Mouse (Mus musculus) stomach, embryonic 16.5 days (tissue): ENCODE data around the gene Wtap. TPM values are rescaled to one million over a fixed set of nuclear protein-coding genes. Genes with fewer than 3 reads are reported as not detected.
"Not testable (repeated sequence)": the region's sequence is repeated elsewhere in the genome, so short reads cannot be mapped to it uniquely, and the experiment has no call there.

Experiments
- ATAC-seq: fragments of 200-750 bp; cut with Nextera tagmentation; 2 replicates; pipeline ENCODE4 v1.8.0; 2017; ENCODE audit warnings: moderate number of reproducible peaks, moderate TSS enrichment; ENCODE audit not compliant: insufficient read depth, low FRiP score
- H3K27ac ChIP-seq: fragments of 300-500 bp; sonication (generic); 2 replicates; pipeline ENCODE4 v1.5.1; 2014; ENCODE audit warnings: low read length
- H3K27me3 ChIP-seq: fragments of 300-500 bp; sonication (generic); 2 replicates; pipeline ENCODE4 v1.6.1; 2014; ENCODE audit warnings: low read length, control low read depth, mixed read lengths; ENCODE audit not compliant: control insufficient read depth, insufficient read depth
- H3K36me3 ChIP-seq: fragments of 300-500 bp; sonication (generic); 2 replicates; pipeline ENCODE4 v1.6.1; 2014; ENCODE audit warnings: low read length; ENCODE audit not compliant: control insufficient read depth, insufficient read depth
- H3K4me1 ChIP-seq: fragments of 300-500 bp; sonication (generic); 2 replicates; pipeline ENCODE4 v1.6.1; 2014; ENCODE audit warnings: low read length, control low read depth, mixed read lengths; ENCODE audit not compliant: control insufficient read depth, insufficient read depth
- H3K4me2 ChIP-seq: fragments of 300-500 bp; sonication (generic); 2 replicates; pipeline ENCODE4 v1.6.1; 2014; ENCODE audit warnings: low read depth, low read length, mixed read lengths
- H3K4me3 ChIP-seq: fragments of 300-500 bp; sonication (generic); replicated peaks from 2 replicates; pipeline ENCODE4 v1.5.1; 2014; ENCODE audit warnings: mild to moderate bottlenecking, low read length
- H3K9ac ChIP-seq: fragments of 300-500 bp; sonication (generic); 2 replicates; pipeline ENCODE4 v1.6.1; 2014; ENCODE audit warnings: low read length
- H3K9me3 ChIP-seq: fragments of 300-500 bp; sonication (generic); replicated peaks from 2 replicates; pipeline ENCODE4 v1.6.1; 2016; ENCODE audit warnings: low read length, control low read depth; ENCODE audit not compliant: control insufficient read depth
- WGBS: fragments of 180-500 bp; shearing (Covaris S2); extraction: QIAGEN DNeasy Blood & Tissue Kit; methylation state at CpG from one replicate; pipeline ENCODE4 v1.1.7; 2014; 5-methylcytosine and 5-hydroxymethylcytosine counted together
- polyA plus RNA-seq: library from polyadenylated mRNA; unstranded; fragments of >200 nt; fragmentation: Nextera tagmentation; extraction: Ambion mirVana; gene quantifications from 2 replicates; pipeline ENCODE4 v1.2.1, GENCODE M21; 2015

Gene Wtap
- polyA plus RNA-seq, 1 experiment from 2014 or later: 101 TPM

DNA sequence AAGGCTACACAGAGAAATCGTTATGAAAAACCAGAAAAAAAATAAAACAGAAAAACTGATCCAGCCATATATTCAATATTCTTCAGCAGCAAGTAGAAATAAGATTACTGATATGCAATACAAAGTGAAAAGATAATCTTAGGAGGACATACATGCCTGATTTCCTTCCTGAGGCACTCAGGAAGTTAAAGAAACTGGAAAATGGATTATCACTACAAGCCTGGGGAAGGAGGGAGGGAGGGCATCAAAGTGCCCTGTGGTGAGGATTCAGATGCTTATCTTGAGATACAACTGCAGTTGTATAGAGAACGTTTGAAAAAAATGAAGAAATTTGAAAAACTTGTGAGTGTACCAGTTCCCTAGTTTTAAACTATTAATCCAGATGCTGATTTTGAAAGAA is 10.0 kb downstream of the Wtap start:
- ATAC-seq: no peak
- no peak overlapping the region for H3K9ac ChIP-seq
- peaks cover 3% of the 10 kb centered on the region; the same call in 1 of the 2 replicates for H3K4me1 ChIP-seq
- no peak overlapping the region for H3K4me3 ChIP-seq
- no peak overlapping the region for H3K4me2 ChIP-seq
- H3K27me3 ChIP-seq: no peaks in the 10 kb centered on the region
- no peak overlapping the region for H3K27ac ChIP-seq
- no peaks in the 10 kb centered on the region for H3K9me3 ChIP-seq
- WGBS: 77% methylated on average over 2 of the region's 2 CpGs
- H3K36me3 ChIP-seq: peaks cover 9% of the 10 kb centered on the region

DNA sequence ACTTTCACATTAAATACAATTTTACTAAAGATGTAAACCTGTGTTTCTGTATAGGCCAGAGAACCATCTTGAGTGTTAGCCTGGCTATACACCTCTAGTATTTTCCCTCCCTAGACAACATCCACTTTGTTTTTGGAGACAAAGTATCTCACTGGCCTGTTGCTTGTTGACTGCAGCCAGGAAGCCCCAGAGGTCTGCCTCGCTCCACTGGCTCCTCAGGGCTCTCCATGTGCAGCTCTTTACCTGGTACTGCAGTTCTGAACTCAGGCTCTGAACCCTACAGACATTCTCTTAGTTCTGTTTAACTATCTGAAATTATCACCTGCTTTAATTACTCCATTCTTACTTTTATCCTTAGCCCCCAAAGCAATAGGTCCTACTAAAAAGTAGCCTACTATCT is 15.4 kb downstream of the Wtap start:
- Histone ChIP-seq H3K36me3 (peaks cover 12% of the 10 kb centered on the region), H3K27ac (no peak overlapping the region), H3K9ac (no peak overlapping the region), H3K4me1 (no peaks in the 10 kb centered on the region), H3K9me3 (no peaks in the 10 kb centered on the region), H3K4me3 (no peak overlapping the region), H3K27me3 (no peaks in the 10 kb centered on the region), H3K4me2 (no peak overlapping the region)
- 100% methylated on average over 1 of the region's 1 CpGs for WGBS
- ATAC-seq: no peak

DNA sequence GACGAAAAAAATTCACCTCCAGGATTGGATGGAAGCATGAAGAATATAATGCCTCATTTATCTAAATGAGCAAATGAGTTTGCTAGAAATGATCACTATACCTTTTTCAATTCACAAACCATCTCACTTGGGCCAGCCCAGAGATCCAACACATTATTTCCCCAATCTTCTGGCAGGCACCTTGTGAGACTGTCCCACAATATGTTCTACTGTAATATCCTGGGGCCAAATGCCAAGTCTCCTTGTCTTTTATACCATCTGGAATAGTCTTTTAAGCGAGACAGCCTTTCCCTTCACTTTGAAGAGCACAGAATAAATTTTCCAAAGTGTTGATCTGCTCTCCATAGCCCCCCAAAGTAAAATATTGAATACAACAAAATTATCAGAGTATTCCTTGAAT is 20.1 kb downstream of the Wtap start:
- Histone ChIP-seq H3K9ac (no peak overlapping the region), H3K4me3 (no peak overlapping the region), H3K9me3 (no peaks in the 10 kb centered on the region), H3K4me2 (no peak overlapping the region), H3K27ac (no peak overlapping the region), H3K4me1 (no peaks in the 10 kb centered on the region), H3K36me3 (peaks cover 6% of the 10 kb centered on the region; the same call in 1 of the 2 replicates), H3K27me3 (no peaks in the 10 kb centered on the region)
- WGBS: 87% methylated on average over 2 of the region's 2 CpGs
- no peak for ATAC-seq

DNA sequence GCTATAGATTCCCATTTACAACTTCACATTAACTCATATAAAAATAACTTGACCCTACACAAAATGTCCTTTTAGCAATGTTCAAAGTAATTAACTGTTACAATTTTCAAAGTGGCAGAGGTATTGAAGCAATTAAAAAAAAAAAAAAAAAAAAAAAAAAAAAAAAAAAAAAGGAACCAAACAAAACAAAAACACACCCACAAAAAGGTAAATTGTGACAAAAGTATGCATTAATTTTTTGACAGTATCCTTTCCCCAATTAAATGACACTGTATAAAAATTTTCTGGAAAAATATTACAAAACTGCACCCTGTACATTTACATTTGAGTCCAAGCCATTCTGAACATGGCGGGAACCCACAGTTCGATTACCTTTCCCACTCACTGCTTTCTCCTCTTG is 26.8 kb downstream of the Wtap start:
- no peak overlapping the region for H3K27ac ChIP-seq
- WGBS: 91% methylated on average over 2 of the region's 2 CpGs
- peaks cover 7% of the 10 kb centered on the region; the same call in 1 of the 2 replicates for H3K36me3 ChIP-seq
- no peak for ATAC-seq
- no peaks in the 10 kb centered on the region for H3K27me3 ChIP-seq
- H3K4me3 ChIP-seq: no peak overlapping the region
- no peaks in the 10 kb centered on the region for H3K4me1 ChIP-seq
- H3K4me2 ChIP-seq: no peak overlapping the region
- no peaks in the 10 kb centered on the region for H3K9me3 ChIP-seq
- no peak overlapping the region for H3K9ac ChIP-seq

DNA sequence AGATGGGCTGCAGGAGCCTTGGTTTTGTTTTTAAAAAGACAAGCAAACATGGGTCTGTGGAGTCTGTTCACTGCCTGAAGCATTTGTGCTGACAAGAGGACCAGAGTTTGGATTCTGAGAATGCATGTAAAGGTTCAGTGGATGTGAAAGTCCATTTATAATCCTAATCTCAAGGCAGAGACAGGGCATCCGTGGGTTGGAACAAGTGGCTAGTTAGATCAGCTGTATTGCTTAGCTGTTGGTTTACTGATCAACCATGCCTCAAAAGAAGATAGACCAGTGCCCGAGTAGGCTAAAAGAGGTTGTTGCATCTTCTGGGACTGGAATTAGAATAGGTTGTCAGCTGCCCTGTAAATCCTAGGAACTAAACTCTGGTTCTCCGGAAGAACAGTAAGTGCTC is 30.5 kb downstream of the Wtap start:
- H3K4me1 ChIP-seq: peaks cover 5% of the 10 kb centered on the region
- H3K36me3 ChIP-seq: 0 out of 2 replicates have a peak, but pooled peaks cover 6% of the 10 kb centered on the region
- H3K27ac ChIP-seq: no peak overlapping the region
- no peaks in the 10 kb centered on the region for H3K27me3 ChIP-seq
- ATAC-seq: no peak
- no peaks in the 10 kb centered on the region for H3K9me3 ChIP-seq
- WGBS: 67% methylated on average over 3 of the region's 3 CpGs
- H3K4me3 ChIP-seq: no peak overlapping the region
- H3K9ac ChIP-seq: no peak overlapping the region
- no peak overlapping the region for H3K4me2 ChIP-seq

DNA sequence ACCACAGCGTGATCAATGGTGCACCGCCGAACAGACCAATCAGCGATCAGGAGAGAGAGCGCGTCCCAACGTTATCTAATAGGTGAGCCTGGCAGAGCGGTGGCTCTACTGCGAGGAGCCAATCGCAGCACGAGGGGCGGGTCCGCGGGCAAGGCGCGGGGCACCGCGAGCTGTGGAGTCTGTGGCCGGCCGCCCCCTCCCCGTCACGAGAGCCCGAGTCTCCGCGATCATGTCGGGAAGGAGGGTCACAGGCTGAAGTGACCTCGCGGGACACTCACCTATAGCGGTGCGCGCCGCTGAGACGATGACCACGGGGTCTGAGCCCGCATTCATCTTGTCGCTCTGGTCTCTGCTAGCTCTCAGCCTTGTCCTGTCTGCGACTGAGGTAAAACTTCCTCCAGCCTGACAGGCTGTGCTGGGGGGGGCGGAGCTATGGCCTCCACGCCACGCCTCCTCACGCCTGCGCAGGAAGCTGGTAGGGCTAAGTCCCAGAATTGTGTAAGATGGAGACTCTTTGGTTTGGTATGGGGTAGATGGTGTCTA is 33.6 kb downstream of the Wtap start, which contains the start of gene Acat2:
Gene Acat2 (minus strand): TSS at position 417 of the 543 bp plus-strand sequence.
- under 1% methylated on average over 42 of the region's 42 CpGs for WGBS
- Histone ChIP-seq H3K9ac (peak within 1 kb of the TSS; percentile 79), H3K27ac (peak within 1 kb of the TSS; percentile 88), H3K4me1 (peaks cover 5% of the 10 kb centered on the region), H3K27me3 (no peaks in the 10 kb centered on the region), H3K9me3 (no peaks in the 10 kb centered on the region), H3K36me3 (peaks cover 3% of the 10 kb centered on the region; the same call in 1 of the 2 replicates), H3K4me3 (peak within 1 kb of the TSS; percentile 77), H3K4me2 (peak within 1 kb of the TSS; percentile 94)
- peak; percentile 99 for ATAC-seq

DNA sequence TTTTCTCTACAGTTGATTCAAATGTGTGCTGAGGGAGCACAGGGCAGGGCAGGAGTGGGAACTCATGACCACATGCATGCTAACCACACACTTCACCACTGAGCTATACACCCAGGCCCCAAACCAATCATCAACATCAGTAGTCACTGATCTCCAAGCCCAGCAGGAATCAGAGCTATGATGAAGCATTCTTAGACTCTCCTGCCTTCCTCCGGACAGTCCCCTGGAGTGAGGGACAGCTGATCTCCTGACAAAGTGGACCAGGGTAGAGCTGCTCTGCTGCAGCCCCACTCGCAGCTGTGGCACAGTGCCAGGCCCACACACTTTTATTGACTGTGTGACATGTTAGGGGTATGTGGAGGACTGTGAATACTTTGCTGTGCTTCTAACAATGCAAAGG is 34.6 kb downstream of the Wtap start:
- not testable (repeated sequence) for H3K36me3 ChIP-seq, H3K9me3 ChIP-seq, H3K27ac ChIP-seq, H3K27me3 ChIP-seq, H3K4me1 ChIP-seq, ATAC-seq, H3K9ac ChIP-seq
- H3K4me3 ChIP-seq: 0 out of 2 replicates have a peak overlapping the region, but pooled peaks have one; percentile 14
- H3K4me2 ChIP-seq: 0 out of 2 replicates have a peak overlapping the region, but pooled peaks have one; percentile 24
- 33% methylated on average over 1 of the region's 2 CpGs for WGBS

DNA sequence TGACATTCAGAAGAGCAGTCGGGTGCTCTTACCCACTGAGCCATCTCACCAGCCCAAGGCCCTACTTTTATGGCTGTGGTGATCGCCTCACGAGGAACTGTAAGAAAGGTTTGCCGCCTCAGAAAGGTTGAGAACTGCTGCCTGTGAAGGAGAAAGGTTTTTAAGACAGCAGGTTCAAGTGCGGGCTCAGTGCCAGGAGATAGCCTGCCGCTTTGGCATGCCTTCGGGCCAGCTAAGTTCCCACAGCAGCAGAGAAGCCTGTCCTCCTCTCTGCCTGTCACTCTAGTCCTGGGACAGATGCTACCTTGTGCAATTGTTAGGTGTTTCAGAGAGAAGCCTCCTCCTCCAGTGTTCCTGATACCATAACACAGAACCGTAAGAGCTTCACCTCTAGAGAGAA is 37.3 kb downstream of the Wtap start:
- Histone ChIP-seq H3K27me3 (no peaks in the 10 kb centered on the region), H3K4me3 (no peak overlapping the region), H3K4me2 (no peak overlapping the region), H3K36me3 (peaks cover 5% of the 10 kb centered on the region; the same call in 1 of the 2 replicates), H3K9ac (no peak overlapping the region), H3K9me3 (no peaks in the 10 kb centered on the region), H3K4me1 (peaks cover 5% of the 10 kb centered on the region), H3K27ac (no peak overlapping the region)
- WGBS: 86% methylated on average over 8 of the region's 8 CpGs
- no peak for ATAC-seq

DNA sequence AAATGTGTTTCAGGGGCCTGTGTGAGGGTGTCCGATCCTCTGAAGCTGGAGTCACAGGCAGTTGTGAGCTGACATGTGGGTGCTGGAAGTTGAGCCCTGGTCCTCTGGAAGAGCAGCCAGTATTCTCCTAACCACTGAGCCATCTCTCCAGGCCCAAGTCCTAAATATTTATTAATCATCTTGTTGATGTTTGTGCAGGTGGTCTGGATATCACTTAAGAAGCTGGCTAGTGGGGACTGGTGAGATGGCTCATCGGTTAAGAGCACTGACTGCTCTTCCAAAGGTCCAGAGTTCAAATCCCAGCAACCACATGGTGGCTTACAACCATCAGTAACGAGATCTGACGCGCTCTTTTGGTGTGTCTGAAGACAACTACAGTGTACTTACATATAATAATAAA is 44.3 kb downstream of the Wtap start:
- Histone ChIP-seq H3K4me2 (no peak overlapping the region), H3K9me3 (no peaks in the 10 kb centered on the region), H3K4me1 (no peaks in the 10 kb centered on the region), H3K9ac (no peak overlapping the region), H3K27ac (no peak overlapping the region), H3K4me3 (no peak overlapping the region), H3K36me3 (peaks cover 7% of the 10 kb centered on the region; the same call in 1 of the 2 replicates), H3K27me3 (no peaks in the 10 kb centered on the region)
- 91% methylated on average over 5 of the region's 5 CpGs for WGBS
- no peak for ATAC-seq
